Mouse (Mus musculus): ENCODE data around the gene Rhot2. TPM values are rescaled to one million over a fixed set of nuclear protein-coding genes. Genes with fewer than 3 reads are reported as not detected.
"Not testable (repeated sequence)": the region's sequence is repeated elsewhere in the genome, so short reads cannot be mapped to it uniquely, and the experiment has no call there.

The Rhot2 gene
- total RNA-seq, 2 experiments from 2014 or later = 11.9 to 28.3 TPM

DNA sequence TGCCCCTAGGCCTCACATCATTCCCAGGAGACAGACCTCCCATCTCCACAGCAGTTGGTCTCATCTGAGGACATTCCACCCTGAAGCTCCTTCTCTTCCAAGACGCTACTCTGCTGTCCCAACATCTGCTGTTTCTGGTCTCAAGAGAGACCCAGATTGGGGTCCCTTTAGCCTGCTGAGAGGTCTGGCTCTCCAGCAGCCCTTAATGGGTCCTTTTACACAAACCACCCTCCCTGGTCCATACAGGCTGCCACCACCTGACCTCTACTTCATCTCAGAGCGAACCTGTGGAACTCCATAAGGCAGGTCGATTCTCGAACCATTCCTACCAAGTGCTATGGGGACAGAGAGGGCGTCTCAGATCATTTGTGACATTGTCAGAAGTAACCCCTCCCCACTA lies 36.6 kb downstream of the Rhot2 start:
- ATAC-seq (replicated peaks; ENCODE audit: poor library complexity, severe bottlenecking) = no peak

DNA sequence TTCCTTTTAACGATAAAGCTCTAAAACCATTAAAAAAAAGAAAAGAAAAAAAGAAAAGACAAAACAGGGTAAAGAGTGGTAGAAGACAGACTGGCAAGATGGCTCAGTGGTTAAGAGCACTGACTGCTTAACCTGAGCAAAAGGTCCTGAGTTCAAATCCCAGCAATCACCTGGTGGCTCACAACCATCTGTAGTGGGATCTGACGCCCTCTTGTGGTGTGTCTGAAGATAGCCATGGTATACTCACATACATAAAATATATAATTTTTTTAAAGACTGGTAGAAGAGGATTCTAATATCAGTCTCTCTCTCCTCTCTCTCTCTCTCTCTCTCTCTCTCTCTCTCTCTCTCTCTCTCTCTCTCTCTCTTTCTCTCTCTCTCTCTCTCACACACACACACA lies 37.2 kb downstream of the Rhot2 start:
- ATAC-seq (replicated peaks; ENCODE audit: poor library complexity, severe bottlenecking) = not testable (repeated sequence)

DNA sequence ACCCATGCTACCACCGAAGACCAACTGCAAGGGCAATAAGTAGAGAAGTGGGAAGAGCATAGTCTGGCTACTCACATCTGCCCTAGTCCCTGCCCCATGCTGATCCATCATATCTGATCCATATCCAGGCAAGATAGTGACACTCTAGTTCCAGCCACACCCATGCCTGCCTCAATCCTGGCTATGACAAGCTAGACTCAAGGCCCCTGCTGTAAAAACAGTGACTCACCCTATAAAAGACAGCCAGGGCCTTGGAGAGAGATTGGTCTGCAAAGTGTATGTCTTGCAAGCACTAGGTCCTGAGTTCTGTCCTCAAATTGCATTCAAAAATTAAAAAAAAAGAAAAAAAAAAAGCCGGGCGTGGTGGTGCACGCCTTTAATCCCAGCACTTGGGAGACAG lies 38.1 kb downstream of the Rhot2 start:
- no peak for ATAC-seq (replicated peaks; ENCODE audit: poor library complexity, severe bottlenecking)

DNA sequence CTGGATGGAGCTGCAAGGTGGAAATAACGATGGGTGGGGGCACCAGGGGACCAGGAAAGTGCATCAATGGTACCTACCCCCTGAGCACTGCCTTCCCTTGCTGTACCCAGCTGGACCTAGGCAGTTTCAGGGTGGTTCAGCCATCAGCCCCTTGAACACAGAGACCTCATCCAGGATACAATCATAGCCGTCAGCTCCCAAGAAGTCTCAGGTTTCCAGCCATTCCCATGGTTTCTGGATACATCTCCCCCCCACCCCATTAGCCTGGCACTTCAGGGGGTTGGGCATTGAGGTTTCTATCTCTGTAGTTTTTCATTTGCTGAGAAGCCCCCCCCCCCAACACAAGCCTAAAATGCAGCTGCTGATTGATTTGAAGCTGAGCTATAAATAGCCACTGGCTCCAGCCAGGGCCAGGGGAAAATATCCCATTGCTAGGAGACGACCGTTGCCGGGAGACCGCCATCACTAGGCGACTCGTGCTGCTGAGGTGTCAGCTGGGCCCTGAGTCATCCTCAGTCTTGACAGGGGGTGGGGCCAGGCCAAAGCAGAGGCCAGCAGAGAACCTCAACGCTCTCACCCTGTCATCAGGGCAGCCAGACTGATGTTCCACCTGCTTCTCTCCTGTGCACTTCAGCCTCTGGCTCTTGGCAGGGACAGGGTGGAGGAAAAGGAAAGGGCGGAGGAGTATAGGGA lies 41.7 kb downstream of the Rhot2 start:
- peak; percentile 31; the same call in 1 of the 2 replicates for ATAC-seq (replicated peaks; ENCODE audit: poor library complexity, severe bottlenecking)

DNA sequence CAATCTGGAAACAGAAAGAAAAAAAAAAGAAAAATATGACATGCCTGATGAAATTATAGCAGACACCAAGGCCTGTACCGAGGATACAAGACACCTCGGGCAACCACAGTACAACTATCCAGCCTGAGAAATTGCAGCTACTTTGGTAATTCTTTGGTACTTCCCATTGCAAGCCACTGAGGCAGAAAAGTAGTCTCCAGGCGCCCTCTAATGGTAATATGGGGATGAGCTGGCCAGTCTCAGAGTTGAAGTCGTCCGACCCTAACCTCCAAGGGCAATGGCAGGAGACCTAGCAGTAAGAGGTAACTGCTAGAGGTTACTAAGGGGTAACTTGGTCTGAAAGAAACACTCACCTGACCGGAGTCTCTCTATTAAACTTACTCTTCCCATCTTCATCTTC lies 43.6 kb downstream of the Rhot2 start:
- peak; percentile 62 for ATAC-seq (replicated peaks; ENCODE audit: poor library complexity, severe bottlenecking)

DNA sequence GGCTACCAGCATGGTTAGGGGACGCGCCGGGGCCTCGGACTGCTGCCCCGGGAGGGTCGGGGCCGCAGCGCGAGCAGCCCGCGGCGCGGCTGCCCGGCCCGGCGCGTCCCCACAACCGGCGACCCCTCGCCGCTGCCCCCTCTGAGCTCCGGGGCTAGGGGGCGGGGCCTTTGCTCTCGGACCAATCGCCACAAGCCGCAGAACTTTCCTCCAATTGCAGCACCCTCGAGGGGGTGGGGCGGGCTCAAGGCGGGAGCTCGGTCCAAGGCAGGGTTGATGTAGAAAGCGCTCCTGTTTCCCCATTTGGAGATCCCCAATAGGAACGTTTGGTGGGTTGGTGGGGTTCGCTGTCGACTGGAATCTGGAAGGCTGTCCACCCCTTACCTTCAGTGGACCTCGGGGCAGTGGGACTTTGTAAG lies 47.7 kb downstream of the Rhot2 start, which contains the start of gene Metrn:
Gene Metrn (minus strand): TSS at position 186 of the 419 bp plus-strand sequence.
- peak; percentile 83 for ATAC-seq (replicated peaks; ENCODE audit: poor library complexity, severe bottlenecking)

DNA sequence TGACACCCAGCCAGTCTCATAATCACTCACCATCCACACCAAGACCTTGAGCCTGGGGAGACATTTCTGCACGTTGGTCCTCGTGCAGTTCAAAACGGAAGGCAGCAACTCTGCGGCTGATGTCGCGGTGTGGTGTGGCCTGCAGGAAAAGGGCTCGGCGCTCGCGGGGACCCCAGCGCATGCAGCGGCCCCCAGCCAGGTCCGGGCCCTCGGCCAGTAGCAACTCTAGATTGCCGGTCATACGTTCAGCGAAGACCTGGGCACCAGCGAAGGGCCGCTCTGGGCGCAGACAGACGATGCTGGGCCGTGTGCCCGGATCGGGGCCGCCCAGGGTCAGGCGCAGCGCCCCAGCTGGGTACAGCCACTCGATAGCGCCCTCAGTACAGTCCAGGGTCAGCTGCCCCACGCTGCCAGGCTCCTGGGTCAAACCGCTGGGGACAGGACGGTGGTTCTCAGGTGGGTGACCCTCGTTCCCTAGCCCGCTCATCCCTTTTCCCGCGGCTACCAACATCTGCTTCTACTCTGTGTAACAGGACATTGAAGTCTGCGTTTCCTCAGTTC lies 48.4 kb downstream of the Rhot2 start:
- ATAC-seq (replicated peaks; ENCODE audit: poor library complexity, severe bottlenecking) = no peak

DNA sequence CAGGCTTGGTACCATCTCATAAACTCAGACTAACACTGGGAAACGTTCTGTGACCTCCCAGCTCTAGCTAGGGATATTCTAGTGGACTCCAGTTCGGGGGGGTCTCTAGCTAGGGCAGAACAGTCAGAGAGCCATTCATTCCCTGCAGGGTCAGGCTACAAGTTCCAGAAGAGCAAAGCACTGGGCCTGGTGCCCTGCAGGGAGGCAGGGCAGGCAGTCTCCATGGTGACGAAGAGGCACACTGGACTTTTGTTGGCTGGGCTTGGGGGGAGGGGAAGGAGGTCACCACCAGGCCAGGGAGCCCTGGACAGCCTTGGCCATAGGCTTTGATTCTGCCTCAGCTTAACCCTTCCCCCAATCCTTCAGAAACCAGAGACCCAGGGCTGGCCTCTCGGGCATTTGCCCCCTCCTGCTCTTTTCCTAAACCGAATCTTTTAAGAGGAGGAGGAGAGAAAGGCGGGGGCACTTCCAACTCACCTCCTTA lies 49.0 kb downstream of the Rhot2 start, which contains the start of gene AC134908.4:
Gene AC134908.4 (minus strand): TSS at position 51 of the 484 bp plus-strand sequence.
- ATAC-seq (replicated peaks; ENCODE audit: poor library complexity, severe bottlenecking) = no peak

DNA sequence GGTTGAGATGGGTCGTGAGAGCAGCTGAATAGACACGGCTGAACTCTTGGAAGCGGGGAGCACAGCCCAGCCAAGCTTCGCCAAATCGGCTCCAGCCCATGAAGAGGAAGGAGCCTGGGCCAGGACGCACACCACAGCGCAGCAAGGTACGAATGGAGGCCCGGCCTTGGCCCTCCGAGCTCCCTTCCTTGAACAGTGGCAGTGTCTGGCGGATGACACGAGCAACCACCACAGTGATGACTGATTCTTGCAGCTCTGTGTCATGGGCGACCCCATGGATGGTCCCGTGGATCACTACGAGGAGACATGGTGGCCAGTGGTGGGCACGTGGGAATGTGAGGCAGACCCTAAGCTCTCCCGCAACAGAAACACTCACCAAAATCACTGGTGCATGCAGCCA lies 49.7 kb downstream of the Rhot2 start:
- ATAC-seq (replicated peaks; ENCODE audit: poor library complexity, severe bottlenecking) = no peak

DNA sequence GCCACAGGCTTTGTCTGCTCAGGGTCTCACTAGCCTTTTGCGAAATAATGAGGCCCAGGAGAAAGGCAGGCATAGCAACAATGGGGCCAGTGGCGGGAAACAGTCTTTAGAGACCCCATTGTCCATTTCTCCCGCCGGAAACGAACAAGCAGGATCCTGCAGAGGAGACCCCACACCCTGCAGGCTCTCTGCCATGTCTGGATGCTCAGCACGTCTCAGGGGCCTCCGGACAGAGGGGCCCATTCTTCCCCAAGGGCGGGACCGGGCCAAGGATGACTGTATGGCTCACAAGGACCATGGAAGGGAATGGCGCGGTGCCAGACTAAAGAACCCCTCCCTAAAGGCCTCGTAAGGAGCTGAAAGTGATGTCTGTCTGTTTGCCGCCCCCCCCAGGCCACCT lies 50.5 kb downstream of the Rhot2 start:
- ATAC-seq (replicated peaks; ENCODE audit: poor library complexity, severe bottlenecking) = no peak

DNA sequence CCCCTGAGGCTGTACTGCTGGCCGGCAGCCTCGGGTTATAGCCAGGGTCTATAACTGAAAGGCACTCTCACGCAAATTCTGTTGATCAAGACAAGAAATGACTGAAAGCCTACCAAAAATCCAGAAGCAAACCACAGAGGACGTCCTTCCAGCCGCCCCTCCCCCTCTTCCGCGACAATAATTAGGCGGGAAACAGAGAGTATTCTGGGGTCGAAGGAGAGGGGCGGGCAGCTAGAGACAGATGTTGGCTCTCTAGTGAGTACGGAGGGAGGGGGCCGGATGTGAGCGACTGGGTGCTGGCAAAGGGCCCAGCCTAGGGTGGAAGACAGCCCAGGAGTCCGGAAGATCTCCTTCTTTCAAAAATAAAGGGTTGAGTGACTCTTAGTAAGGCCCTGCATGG lies 52.0 kb downstream of the Rhot2 start, which contains the start of gene Fam173a:
Gene Fam173a (minus strand): TSS at position 287 of the 400 bp plus-strand sequence.
- peak; percentile 44 for ATAC-seq (replicated peaks; ENCODE audit: poor library complexity, severe bottlenecking)

DNA sequence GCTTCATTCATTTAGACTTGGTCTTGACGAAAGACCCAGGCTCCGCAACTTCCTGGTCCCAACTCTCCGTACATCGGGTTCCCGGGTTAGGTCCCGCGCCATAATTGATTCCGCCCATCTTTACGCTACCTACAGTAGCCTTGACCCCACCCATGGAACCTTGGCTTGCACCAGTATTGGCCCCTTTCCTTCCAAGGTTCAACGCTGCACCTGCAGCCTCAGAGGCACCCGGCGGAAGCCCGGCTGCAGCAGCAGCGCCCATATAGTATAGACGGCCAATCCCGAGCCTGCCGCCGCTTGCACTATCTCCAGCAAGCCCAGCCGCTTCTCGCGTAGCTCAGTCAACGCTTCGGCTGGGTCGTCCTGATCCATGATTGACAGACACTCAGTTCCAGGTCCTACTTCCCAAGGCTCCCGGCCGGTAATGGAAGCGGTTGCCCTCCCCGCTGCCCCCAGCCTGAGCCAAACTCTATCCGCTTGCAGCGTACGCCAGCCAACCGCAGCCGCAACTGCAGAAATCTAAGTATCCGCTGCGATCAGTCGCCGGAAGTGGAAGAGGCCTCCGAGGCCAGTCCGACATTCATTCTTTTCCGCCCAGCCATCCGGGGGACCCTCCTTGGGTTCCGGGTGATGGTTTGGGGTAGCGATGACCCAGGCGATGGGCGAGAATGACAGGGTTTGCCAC lies 52.7 kb downstream of the Rhot2 start:
- peak; percentile 63 for ATAC-seq (replicated peaks; ENCODE audit: poor library complexity, severe bottlenecking)

DNA sequence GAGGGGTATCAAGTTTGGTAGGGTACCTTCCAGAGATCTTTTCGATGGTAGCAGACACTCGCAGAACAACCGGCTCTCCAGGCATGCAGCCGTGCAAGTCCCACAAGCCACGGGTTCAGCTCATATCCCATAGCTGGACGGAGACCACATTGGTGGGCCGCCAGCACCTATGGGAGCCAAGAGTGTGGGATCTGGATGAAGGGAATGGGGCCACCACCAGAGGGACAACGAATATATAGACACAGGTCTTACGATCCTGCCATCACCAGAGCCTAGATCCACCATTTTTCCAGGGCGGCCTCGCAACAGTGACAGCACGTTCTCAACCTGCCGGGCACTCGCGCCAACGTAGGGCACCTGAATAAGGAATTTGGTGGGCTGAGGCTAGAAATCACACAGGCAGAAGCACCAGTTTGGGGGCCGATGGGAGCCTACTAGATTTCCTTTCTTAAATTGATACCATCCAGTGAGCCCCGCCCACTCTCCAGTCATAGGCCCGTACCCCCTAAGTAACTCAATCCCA lies 53.3 kb downstream of the Rhot2 start:
- ATAC-seq (replicated peaks; ENCODE audit: poor library complexity, severe bottlenecking) = no peak

Other genes starting within 250 kb of the Rhot2 start
- not detected in 2 replicates for gene Gng13, start 127.7 kb downstream of the Rhot2 start, total RNA-seq (2014; fragmentation: Nextera tagmentation)
- not detected in 2 replicates for gene Gng13, start 127.7 kb downstream of the Rhot2 start, total RNA-seq (2017)
- gene Chtf18, start 117.4 kb downstream of the Rhot2 start, total RNA-seq (2014; fragmentation: Nextera tagmentation) = 16.8 and 29.8 TPM in 2 replicates
- 17.0 and 22.4 TPM in 2 replicates for gene Chtf18, start 117.4 kb downstream of the Rhot2 start, total RNA-seq (2017)
- gene Rpusd1, start 117.2 kb downstream of the Rhot2 start, total RNA-seq (2014; fragmentation: Nextera tagmentation) = 10.9 and 15.6 TPM in 2 replicates
- 4.2 and 6.6 TPM in 2 replicates for gene Rpusd1, start 117.2 kb downstream of the Rhot2 start, total RNA-seq (2017)
- not detected in 2 replicates for gene Mslnl, start 108.8 kb downstream of the Rhot2 start, total RNA-seq (2014; fragmentation: Nextera tagmentation)
- not detected in 2 replicates for gene Mslnl, start 108.8 kb downstream of the Rhot2 start, total RNA-seq (2017)
- not detected in 2 replicates for gene Msln, start 90.5 kb downstream of the Rhot2 start, total RNA-seq (2014; fragmentation: Nextera tagmentation)
- gene Msln, start 90.5 kb downstream of the Rhot2 start, total RNA-seq (2017) = not detected in 2 replicates
- 22.8 and 23.5 TPM in 2 replicates for gene Narfl, start 71.1 kb downstream of the Rhot2 start, total RNA-seq (2014; fragmentation: Nextera tagmentation)
- gene Narfl, start 71.1 kb downstream of the Rhot2 start, total RNA-seq (2017) = 15.0 and 17.4 TPM in 2 replicates
- 24.1 and 27.6 TPM in 2 replicates for gene Haghl, start 59.2 kb downstream of the Rhot2 start, total RNA-seq (2014; fragmentation: Nextera tagmentation)
- 13.8 and 19.4 TPM in 2 replicates for gene Haghl, start 59.2 kb downstream of the Rhot2 start, total RNA-seq (2017)
- 0.45 TPM in 1 of 2 replicates, not detected in the other for gene Ccdc78, start 58.3 kb downstream of the Rhot2 start, total RNA-seq (2014; fragmentation: Nextera tagmentation)
- gene Ccdc78, start 58.3 kb downstream of the Rhot2 start, total RNA-seq (2017) = 0.52 TPM in 1 of 2 replicates, not detected in the other
- 85.3 and 92.7 TPM in 2 replicates for gene Fam173a, start 52.0 kb downstream of the Rhot2 start, total RNA-seq (2014; fragmentation: Nextera tagmentation)
- gene Fam173a, start 52.0 kb downstream of the Rhot2 start, total RNA-seq (2017) = 31.9 and 43.1 TPM in 2 replicates
- not detected in 2 replicates for gene AC134908.4, start 49.2 kb downstream of the Rhot2 start, total RNA-seq (2014; fragmentation: Nextera tagmentation)
- gene AC134908.4, start 49.2 kb downstream of the Rhot2 start, total RNA-seq (2017) = not detected in 2 replicates
- gene Metrn, start 47.7 kb downstream of the Rhot2 start, total RNA-seq (2014; fragmentation: Nextera tagmentation) = 15.8 and 23.3 TPM in 2 replicates
- gene Metrn, start 47.7 kb downstream of the Rhot2 start, total RNA-seq (2017) = 33.5 and 64.4 TPM in 2 replicates
- gene Fbxl16, start 35.8 kb downstream of the Rhot2 start, total RNA-seq (2014; fragmentation: Nextera tagmentation) = not detected in 2 replicates
- not detected in 2 replicates for gene Fbxl16, start 35.8 kb downstream of the Rhot2 start, total RNA-seq (2017)
- 12.5 and 16.9 TPM in 2 replicates for gene Wdr24, start 21.2 kb downstream of the Rhot2 start, total RNA-seq (2014; fragmentation: Nextera tagmentation)
- gene Wdr24, start 21.2 kb downstream of the Rhot2 start, total RNA-seq (2017) = 14.8 and 19.3 TPM in 2 replicates
- 19.5 and 23.1 TPM in 2 replicates for gene Jmjd8, start 16.0 kb downstream of the Rhot2 start, total RNA-seq (2014; fragmentation: Nextera tagmentation)
- gene Jmjd8, start 16.0 kb downstream of the Rhot2 start, total RNA-seq (2017) = 15.2 and 23.4 TPM in 2 replicates
- gene Stub1, start 11.4 kb downstream of the Rhot2 start, total RNA-seq (2014; fragmentation: Nextera tagmentation) = 112 and 131 TPM in 2 replicates
- gene Stub1, start 11.4 kb downstream of the Rhot2 start, total RNA-seq (2017) = 99.3 and 101 TPM in 2 replicates
- 1.1 and 3.0 TPM in 2 replicates for gene Rhbdl1, start 7.6 kb downstream of the Rhot2 start, total RNA-seq (2014; fragmentation: Nextera tagmentation)
- gene Rhbdl1, start 7.6 kb downstream of the Rhot2 start, total RNA-seq (2017) = not detected in 2 replicates
- 1.2 TPM in 1 of 2 replicates, not detected in the other for gene Gm20683, start 3.1 kb downstream of the Rhot2 start, total RNA-seq (2014; fragmentation: Nextera tagmentation)
- gene Gm20683, start 3.1 kb downstream of the Rhot2 start, total RNA-seq (2017) = 0.41 and 1.2 TPM in 2 replicates
- gene Wdr90, start 16.6 kb upstream of the Rhot2 start, total RNA-seq (2014; fragmentation: Nextera tagmentation) = 64.7 and 66.9 TPM in 2 replicates
- 11.8 and 15.0 TPM in 2 replicates for gene Wdr90, start 16.6 kb upstream of the Rhot2 start, total RNA-seq (2017)
- 30.4 and 58.6 TPM in 2 replicates for gene Mcrip2, start 23.9 kb upstream of the Rhot2 start, total RNA-seq (2014; fragmentation: Nextera tagmentation)
- 11.2 and 25.8 TPM in 2 replicates for gene Mcrip2, start 23.9 kb upstream of the Rhot2 start, total RNA-seq (2017)
- 23.4 and 27.7 TPM in 2 replicates for gene Mettl26, start 30.2 kb upstream of the Rhot2 start, total RNA-seq (2014; fragmentation: Nextera tagmentation)
- gene Mettl26, start 30.2 kb upstream of the Rhot2 start, total RNA-seq (2017) = 9.7 and 15.2 TPM in 2 replicates
- gene Wfikkn1, start 36.0 kb upstream of the Rhot2 start, total RNA-seq (2014; fragmentation: Nextera tagmentation) = 2.1 TPM in 1 of 2 replicates, not detected in the other
- gene Wfikkn1, start 36.0 kb upstream of the Rhot2 start, total RNA-seq (2017) = 1.1 and 1.3 TPM in 2 replicates
- 9.4 and 15.9 TPM in 2 replicates for gene Rab40c, start 74.9 kb upstream of the Rhot2 start, total RNA-seq (2014; fragmentation: Nextera tagmentation)
- 7.2 and 11.8 TPM in 2 replicates for gene Rab40c, start 74.9 kb upstream of the Rhot2 start, total RNA-seq (2017)
- 63.5 and 87.9 TPM in 2 replicates for gene Pigq, start 100.1 kb upstream of the Rhot2 start, total RNA-seq (2014; fragmentation: Nextera tagmentation)
- gene Pigq, start 100.1 kb upstream of the Rhot2 start, total RNA-seq (2017) = 32.4 and 37.1 TPM in 2 replicates
- not detected in 2 replicates for gene Nhlrc4, start 100.1 kb upstream of the Rhot2 start, total RNA-seq (2014; fragmentation: Nextera tagmentation)
- not detected in 2 replicates for gene Nhlrc4, start 100.1 kb upstream of the Rhot2 start, total RNA-seq (2017)
- gene A930017K11Rik, start 107.7 kb upstream of the Rhot2 start, total RNA-seq (2014; fragmentation: Nextera tagmentation) = not detected in 2 replicates
- not detected in 2 replicates for gene A930017K11Rik, start 107.7 kb upstream of the Rhot2 start, total RNA-seq (2017)
- 12.5 and 16.4 TPM in 2 replicates for gene Capn15, start 140.9 kb upstream of the Rhot2 start, total RNA-seq (2014; fragmentation: Nextera tagmentation)
- gene Capn15, start 140.9 kb upstream of the Rhot2 start, total RNA-seq (2017) = 3.2 and 5.3 TPM in 2 replicates
- 1.3 and 3.6 TPM in 2 replicates for gene Rab11fip3, start 224.7 kb upstream of the Rhot2 start, total RNA-seq (2014; fragmentation: Nextera tagmentation)
- gene Rab11fip3, start 224.7 kb upstream of the Rhot2 start, total RNA-seq (2017) = 0.46 and 0.60 TPM in 2 replicates
- gene Decr2, start 245.5 kb upstream of the Rhot2 start, total RNA-seq (2014; fragmentation: Nextera tagmentation) = 5.7 and 13.3 TPM in 2 replicates
- 14.8 and 17.0 TPM in 2 replicates for gene Decr2, start 245.5 kb upstream of the Rhot2 start, total RNA-seq (2017)

Measured in granulocyte monocyte progenitor cell, adult 5-6 weeks (primary cell).